Mouse (Mus musculus) lung, embryonic 14.5 days (tissue): ENCODE measurements around the gene Aagab. TPM values are rescaled to one million over a fixed set of nuclear protein-coding genes. Genes with fewer than 3 reads are reported as not detected.

Experiments used
- ATAC-seq: fragments of 200-750 bp; cut with Nextera tagmentation; 2 replicates; pipeline ENCODE4 v1.8.0; 2017; ENCODE audit warnings: mild to moderate bottlenecking, moderate TSS enrichment, moderate library complexity; ENCODE audit not compliant: insufficient read depth
- DNase-seq: peaks from one replicate; pipeline ENCODE4 v3.0.0-alpha.2; 2015
- H3K27ac ChIP-seq: fragments of 300-500 bp; sonication (generic); 2 replicates; pipeline ENCODE4 v1.5.1; 2014; ENCODE audit warnings: low read depth, mild to moderate bottlenecking, moderate library complexity
- H3K27me3 ChIP-seq: fragments of 300-500 bp; sonication (generic); 2 replicates; pipeline ENCODE4 v1.6.1; 2014; ENCODE audit warnings: low read length, control low read depth; ENCODE audit not compliant: insufficient read depth
- H3K36me3 ChIP-seq: fragments of 300-500 bp; sonication (generic); 2 replicates; pipeline ENCODE4 v1.6.1; 2014; ENCODE audit warnings: control low read depth; ENCODE audit not compliant: insufficient read depth
- H3K4me1 ChIP-seq: fragments of 300-500 bp; sonication (generic); 2 replicates; pipeline ENCODE4 v1.6.1; 2014; ENCODE audit warnings: antibody characterized with exemption, control low read depth; ENCODE audit not compliant: insufficient read depth
- H3K4me2 ChIP-seq: fragments of 300-500 bp; sonication (generic); 2 replicates; pipeline ENCODE4 v1.6.1; 2014; ENCODE audit warnings: mild to moderate bottlenecking
- H3K4me3 ChIP-seq: fragments of 300-500 bp; sonication (generic); 2 replicates; pipeline ENCODE4 v1.5.1; 2014; ENCODE audit warnings: low read depth, low read length
- H3K9ac ChIP-seq: fragments of 300-500 bp; sonication (generic); 2 replicates; pipeline ENCODE4 v1.6.1; 2014
- H3K9me3 ChIP-seq: fragments of 300-500 bp; sonication (generic); 2 replicates; pipeline ENCODE4 v1.6.1; 2016; ENCODE audit warnings: low read depth, low read length, control low read depth
- CTCF ChIP-seq: IDR thresholded peaks from 2 replicates; pipeline ENCODE4 v1.5.1; 2016; ENCODE audit warnings: antibody characterized with exemption, low read depth
- WGBS: fragments of 180-500 bp; shearing (Covaris S2); extraction: QIAGEN DNeasy Blood & Tissue Kit; methylation state at CpG from one replicate; pipeline ENCODE4 v1.1.7; 2014; 5-methylcytosine and 5-hydroxymethylcytosine counted together
- polyA plus RNA-seq: library from polyadenylated mRNA; unstranded; fragments of >200 nt; fragmentation: Nextera tagmentation; extraction: Ambion mirVana; gene quantifications from 2 replicates; pipeline ENCODE4 v1.2.1, GENCODE M21; 2014

The Aagab gene
- polyA plus RNA-seq, 1 experiment from 2014 or later: 27.3 TPM

- DNase-seq (no peak), ATAC-seq (no peak)
- no peaks in the 10 kb centered on the region for H3K9me3 ChIP-seq
- TF ChIP-seq CTCF: no peak
- H3K36me3 ChIP-seq: no peaks in the 10 kb centered on the region
- H3K4me2 ChIP-seq: no peak overlapping the region
- no peak overlapping the region for H3K27ac ChIP-seq
- no peaks in the 10 kb centered on the region for H3K27me3 ChIP-seq
- WGBS: 90% methylated on average over 2 of the region's 2 CpGs
- no peak overlapping the region for H3K9ac ChIP-seq
- no peak overlapping the region for H3K4me3 ChIP-seq
- H3K4me1 ChIP-seq: peaks cover 7% of the 10 kb centered on the region
Observed at GRCm38 (mm10) chr9:63682943-63683342, 80.5 kb downstream of the Aagab start.

GRCm38 (mm10) chr9:63684277-63684676 is 81.8 kb downstream of the Aagab start:
- H3K27me3 ChIP-seq: no peaks in the 10 kb centered on the region
- TF ChIP-seq CTCF: no peak
- H3K9ac ChIP-seq: no peak overlapping the region
- H3K4me3 ChIP-seq: no peak overlapping the region
- ATAC-seq (no peak), DNase-seq (no peak)
- H3K27ac ChIP-seq: no peak overlapping the region
- H3K36me3 ChIP-seq: 0 out of 2 replicates have a peak, but pooled peaks cover 1% of the 10 kb centered on the region
- H3K4me2 ChIP-seq: no peak overlapping the region
- peaks cover 7% of the 10 kb centered on the region for H3K4me1 ChIP-seq
- 95% methylated on average over 6 of the region's 6 CpGs for WGBS
- H3K9me3 ChIP-seq: no peaks in the 10 kb centered on the region

GRCm38 (mm10) chr9:63685352-63685751 is 82.9 kb downstream of the Aagab start:
- ATAC-seq (no peak), DNase-seq (no peak)
- H3K27me3 ChIP-seq: no peaks in the 10 kb centered on the region
- no peak overlapping the region for H3K4me3 ChIP-seq
- no peak for TF ChIP-seq CTCF
- H3K4me1 ChIP-seq: peaks cover 7% of the 10 kb centered on the region
- no peak overlapping the region for H3K9ac ChIP-seq
- H3K27ac ChIP-seq: no peak overlapping the region
- H3K36me3 ChIP-seq: 0 out of 2 replicates have a peak, but pooled peaks cover 2% of the 10 kb centered on the region
- H3K4me2 ChIP-seq: no peak overlapping the region
- WGBS: 79% methylated on average over 5 of the region's 5 CpGs
- H3K9me3 ChIP-seq: no peaks in the 10 kb centered on the region

- Histone ChIP-seq H3K4me2 (no peak overlapping the region), H3K27me3 (no peaks in the 10 kb centered on the region), H3K9me3 (no peaks in the 10 kb centered on the region), H3K9ac (no peak overlapping the region), H3K36me3 (peaks cover 5% of the 10 kb centered on the region; the same call in 1 of the 2 replicates), H3K27ac (peak overlapping the region; percentile 77), H3K4me1 (peaks cover 9% of the 10 kb centered on the region), H3K4me3 (no peak overlapping the region)
- peak; percentile 27; the same call in 1 of the 2 replicates for TF ChIP-seq CTCF
- WGBS: 43% methylated on average over 7 of the region's 7 CpGs
- DNase-seq: peak; percentile 72
- peak; percentile 82 for ATAC-seq
Observed at GRCm38 (mm10) chr9:63687413-63688015, 85.1 kb downstream of the Aagab start.

- no peak overlapping the region for H3K9ac ChIP-seq
- H3K4me3 ChIP-seq: no peak overlapping the region
- no peak overlapping the region for H3K27ac ChIP-seq
- 86% methylated on average over 1 of the region's 1 CpGs for WGBS
- no peak for ATAC-seq
- H3K27me3 ChIP-seq: no peaks in the 10 kb centered on the region
- peaks cover 6% of the 10 kb centered on the region; the same call in 1 of the 2 replicates for H3K4me1 ChIP-seq
- no peak overlapping the region for H3K4me2 ChIP-seq
- no peak for TF ChIP-seq CTCF
- H3K9me3 ChIP-seq: no peaks in the 10 kb centered on the region
- no peak for DNase-seq
- H3K36me3 ChIP-seq: peaks cover 6% of the 10 kb centered on the region; the same call in 1 of the 2 replicates
Observed at GRCm38 (mm10) chr9:63690511-63690910, 88.1 kb downstream of the Aagab start.

- H3K9ac ChIP-seq: no peak overlapping the region; the same call in 1 of the 2 replicates
Observed at GRCm38 (mm10) chr9:63691960-63692359, 89.5 kb downstream of the Aagab start.

More at GRCm38 (mm10) chr9:63691960-63692359, 89.5 kb downstream of the Aagab start:
- ATAC-seq (no peak), DNase-seq (no peak)
- H3K9me3 ChIP-seq: no peaks in the 10 kb centered on the region
- peaks cover 13% of the 10 kb centered on the region; the same call in 1 of the 2 replicates for H3K4me1 ChIP-seq
- 50% methylated on average over 2 of the region's 2 CpGs for WGBS
- no peak for TF ChIP-seq CTCF
- no peaks in the 10 kb centered on the region for H3K27me3 ChIP-seq
- no peak overlapping the region for H3K4me2 ChIP-seq
- H3K27ac ChIP-seq: no peak overlapping the region
- no peak overlapping the region for H3K4me3 ChIP-seq
- H3K36me3 ChIP-seq: peaks cover 6% of the 10 kb centered on the region; the same call in 1 of the 2 replicates

Other genes with a start within 250 kb of the Aagab start
- gene Map2k5, start 224.8 kb upstream of the Aagab start, polyA plus RNA-seq: 34.6 and 37.3 TPM in 2 replicates
- 37.5 and 39.5 TPM in 2 replicates for gene 2300009A05Rik, start 203.4 kb upstream of the Aagab start, polyA plus RNA-seq
- gene Iqch, start 167 bp upstream of the Aagab start, polyA plus RNA-seq: 0.05 and 0.08 TPM in 2 replicates
- 16.1 and 16.4 TPM in 2 replicates for gene Smad3, start 155.3 kb downstream of the Aagab start, polyA plus RNA-seq